Mouse (Mus musculus) liver, adult 2 months (tissue): ENCODE data around the gene Tmsb10. TPM values are rescaled to one million over a fixed set of nuclear protein-coding genes. Genes with fewer than 3 reads are reported as not detected.

Experiments
- DNase-seq: peaks from one replicate; pipeline ENCODE4 v3.0.0-alpha.2; 2011; ENCODE audit warnings: low read depth, low spot score; ENCODE audit errors: extremely low read depth
- H3K27ac ChIP-seq: fragments of 200-500 bp; replicated peaks from 2 replicates; pipeline ENCODE4 v1.5.1; 2012; ENCODE audit warnings: low read depth, mild to moderate bottlenecking, control low read depth, inconsistent platforms, low read length; ENCODE audit not compliant: insufficient read depth
- H3K27me3 ChIP-seq: fragments of 200-500 bp; 2 replicates; pipeline ENCODE4 v1.6.1; 2012; ENCODE audit warnings: mild to moderate bottlenecking, moderate library complexity, low read length, inconsistent platforms; ENCODE audit not compliant: control insufficient read depth, insufficient read depth
- H3K36me3 ChIP-seq: fragments of 200-500 bp; 2 replicates; pipeline ENCODE4 v1.6.1; 2012; ENCODE audit warnings: low read length, inconsistent platforms; ENCODE audit not compliant: control insufficient read depth, insufficient read depth
- H3K4me1 ChIP-seq: fragments of 200-500 bp; 2 replicates; pipeline ENCODE4 v1.6.1; 2011; ENCODE audit warnings: low read length; ENCODE audit not compliant: control insufficient read depth, insufficient read depth
- H3K4me3 ChIP-seq: fragments of 200-500 bp; 2 replicates; pipeline ENCODE4 v1.5.1; 2011; ENCODE audit warnings: low read depth, mild to moderate bottlenecking, control low read depth, low read length, moderate library complexity; ENCODE audit not compliant: insufficient read depth
- H3K79me2 ChIP-seq: fragments of 200-500 bp; 2 replicates; pipeline ENCODE4 v1.6.1; 2012; ENCODE audit warnings: inconsistent platforms, mild to moderate bottlenecking, low read length, moderate library complexity; ENCODE audit not compliant: control insufficient read depth, insufficient read depth
- H3K9ac ChIP-seq: fragments of 200-500 bp; 2 replicates; pipeline ENCODE4 v1.6.1; 2012; ENCODE audit warnings: low read depth, mild to moderate bottlenecking, control low read depth, inconsistent platforms, low read length
- CTCF ChIP-seq: fragments of 200-500 bp; IDR thresholded peaks from 2 replicates; pipeline ENCODE4 v1.5.1; 2011; ENCODE audit warnings: low read depth, low read length, control low read depth
- POLR2A ChIP-seq: fragments of 200-500 bp; IDR thresholded peaks from 2 replicates; pipeline ENCODE4 v1.6.1; 2011; ENCODE audit warnings: low read length, control low read depth; ENCODE audit not compliant: insufficient read depth; ENCODE audit errors: extremely low read depth
- WGBS: fragments of 180-500 bp; shearing (Covaris S2); methylation state at CpG from one replicate; pipeline ENCODE4 v1.1.7; 2018; 5-methylcytosine and 5-hydroxymethylcytosine counted together
- polyA plus RNA-seq: library from polyadenylated mRNA; depleted of rRNA; stranded (reverse); fragments of >200 nt; gene quantifications from 2 replicates; pipeline ENCODE4 v1.2.3, GENCODE M21; 2012
- total RNA-seq: library from RNA; depleted of rRNA; stranded (reverse); fragments of >200 nt; gene quantifications from 2 replicates; pipeline ENCODE4 v1.2.3, GENCODE M21; 2014

Tmsb10 gene
- total and polyA plus RNA-seq, 2 experiments, result 5.0 to 7.1 TPM

- Histone ChIP-seq H3K4me1 (peaks cover 7% of the 10 kb centered on the region), H3K36me3 (no peaks in the 10 kb centered on the region), H3K79me2 (no peaks in the 10 kb centered on the region), H3K27ac (no peak overlapping the region), H3K9ac (no peak overlapping the region), H3K27me3 (peaks cover 3% of the 10 kb centered on the region; the same call in 1 of the 2 replicates), H3K4me3 (0 out of 2 replicates have a peak overlapping the region, but pooled peaks have one; percentile 2)
- WGBS, result 71% methylated on average over 4 of the region's 4 CpGs
- no peak for TF ChIP-seq CTCF
- DNase-seq, result no peak
Measured at GRCm38 (mm10) chr6:72959175-72959574, 627 bp upstream of the Tmsb10 start.

- H3K4me1 ChIP-seq, result peaks cover 7% of the 10 kb centered on the region
- TF ChIP-seq CTCF, result no peak
- TF ChIP-seq POLR2A, result peak; percentile 60
- H3K27ac ChIP-seq, result 0 out of 2 replicates have a peak overlapping the region, but pooled peaks have one; percentile 42
- H3K9ac ChIP-seq, result peak overlapping the region; percentile 81
- 2% methylated on average over 75 of the region's 75 CpGs for WGBS
- peak overlapping the region; percentile 87 for H3K4me3 ChIP-seq
- no peaks in the 10 kb centered on the region for H3K79me2 ChIP-seq
- peaks cover 3% of the 10 kb centered on the region; the same call in 1 of the 2 replicates for H3K27me3 ChIP-seq
- no peak for DNase-seq
- no peaks in the 10 kb centered on the region for H3K36me3 ChIP-seq
Measured at GRCm38 (mm10) chr6:72957676-72958641, 589 bp downstream of the Tmsb10 start.

- H3K9ac ChIP-seq, result no peak overlapping the region
- no peak overlapping the region for H3K27ac ChIP-seq
- no peak for DNase-seq
- H3K27me3 ChIP-seq, result peaks cover 3% of the 10 kb centered on the region; the same call in 1 of the 2 replicates
- H3K36me3 ChIP-seq, result no peaks in the 10 kb centered on the region
- peaks cover 7% of the 10 kb centered on the region for H3K4me1 ChIP-seq
- WGBS, result 21% methylated on average over 14 of the region's 14 CpGs
- TF ChIP-seq CTCF, result no peak
- no peak for TF ChIP-seq POLR2A
- H3K79me2 ChIP-seq, result no peaks in the 10 kb centered on the region
- H3K4me3 ChIP-seq, result peak overlapping the region; percentile 43; the same call in 1 of the 2 replicates
Measured at GRCm38 (mm10) chr6:72957093-72957435, 1.5 kb downstream of the Tmsb10 start.

DNA sequence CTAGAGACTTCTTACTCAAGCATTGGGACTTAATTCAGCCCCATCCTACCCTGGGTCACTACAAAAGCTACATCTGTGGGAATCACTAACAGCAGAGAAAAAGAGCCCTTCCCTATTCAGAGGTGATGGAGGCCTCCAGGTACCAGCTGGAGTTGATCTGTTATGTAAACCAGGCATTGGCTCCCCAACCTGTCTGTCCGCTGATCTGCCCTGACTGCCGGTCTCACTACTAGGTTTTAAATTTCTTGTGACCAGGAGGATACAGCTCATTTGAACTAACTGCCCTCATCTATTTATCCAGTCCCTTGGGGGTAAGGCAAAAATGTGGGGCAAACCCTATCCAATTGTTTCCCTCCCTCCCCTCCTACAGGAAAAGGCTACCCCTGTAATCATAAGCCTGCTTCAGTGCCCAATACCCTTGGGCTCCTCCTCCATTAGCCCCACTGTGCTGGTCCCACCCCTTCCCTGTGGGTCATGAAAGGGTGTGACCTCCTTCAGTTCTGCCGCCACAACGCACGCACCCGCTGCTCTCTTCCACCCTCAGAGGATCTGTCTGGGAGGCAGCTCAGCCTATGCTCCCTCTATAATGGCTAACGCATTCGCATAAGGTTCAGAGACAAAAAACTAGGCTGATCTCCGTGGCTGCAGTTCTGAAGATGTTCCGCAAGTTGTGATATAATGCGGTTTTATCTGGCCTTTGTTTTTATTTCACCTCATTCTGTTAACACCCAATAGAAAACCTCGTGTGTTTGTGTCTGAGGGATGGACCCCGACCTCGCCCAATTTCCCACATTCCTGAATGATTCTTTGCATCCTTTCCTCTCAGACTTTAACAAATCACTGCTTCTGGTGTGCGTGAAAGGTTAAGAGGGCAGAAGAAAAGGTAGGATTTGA lies 2.1 kb downstream of the Tmsb10 start:
- Histone ChIP-seq H3K36me3 (no peaks in the 10 kb centered on the region), H3K4me1 (peaks cover 2% of the 10 kb centered on the region), H3K27me3 (peaks cover 3% of the 10 kb centered on the region; the same call in 1 of the 2 replicates), H3K79me2 (no peaks in the 10 kb centered on the region), H3K4me3 (peak overlapping the region; percentile 43; the same call in 1 of the 2 replicates), H3K9ac (peak overlapping the region; percentile 34; the same call in 1 of the 2 replicates), H3K27ac (no peak overlapping the region; the same call in 1 of the 2 replicates)
- no peak for DNase-seq
- TF ChIP-seq POLR2A, result no peak
- TF ChIP-seq CTCF, result no peak
- 32% methylated on average over 15 of the region's 15 CpGs for WGBS

DNA sequence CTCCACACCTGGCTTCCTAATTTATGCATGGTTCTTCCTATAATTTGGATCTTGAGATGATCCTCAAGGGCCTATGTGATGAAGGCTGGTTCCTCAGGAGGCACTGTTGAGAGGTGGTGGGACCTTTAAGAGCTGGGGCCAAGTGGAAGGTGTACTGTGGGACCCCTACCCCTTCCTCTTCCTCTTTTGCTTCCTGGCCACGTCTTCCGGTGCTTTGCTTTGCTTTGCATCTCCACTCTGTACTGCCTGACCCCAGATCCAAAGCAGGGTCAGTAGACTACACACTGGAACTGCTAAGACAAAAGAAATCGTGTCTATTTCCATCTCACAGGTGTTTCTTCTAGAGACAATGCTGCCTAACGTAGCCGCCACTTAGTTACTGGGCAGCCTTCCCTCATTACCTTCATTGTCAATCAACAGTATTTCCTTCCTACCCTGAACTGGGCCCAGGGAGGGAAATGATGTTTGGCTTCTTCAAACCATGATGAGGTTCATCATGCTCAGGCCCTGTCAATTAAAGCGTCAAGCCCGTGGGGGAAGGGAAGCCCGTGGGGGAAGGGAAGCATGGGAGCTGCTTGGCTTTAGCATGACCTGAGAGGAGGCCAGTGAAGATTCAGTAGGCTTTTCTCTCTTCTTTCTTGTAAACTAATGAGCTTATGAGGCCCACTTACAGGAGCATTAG lies 2.9 kb downstream of the Tmsb10 start:
- TF ChIP-seq POLR2A (no peak), CTCF (no peak)
- Histone ChIP-seq H3K4me1 (no peaks in the 10 kb centered on the region), H3K79me2 (no peaks in the 10 kb centered on the region), H3K27me3 (peaks cover 3% of the 10 kb centered on the region; the same call in 1 of the 2 replicates), H3K27ac (no peak overlapping the region; the same call in 1 of the 2 replicates), H3K4me3 (no peak overlapping the region), H3K9ac (no peak overlapping the region), H3K36me3 (no peaks in the 10 kb centered on the region)
- no peak for DNase-seq
- 71% methylated on average over 8 of the region's 8 CpGs for WGBS
